Mouse (Mus musculus) lung, embryonic 14.5 days (tissue): ENCODE measurements around the gene Myo1d. TPM values are rescaled to one million over a fixed set of nuclear protein-coding genes. Genes with fewer than 3 reads are reported as not detected.

Source experiments
- ATAC-seq: fragments of 200-750 bp; cut with Nextera tagmentation; 2 replicates; pipeline ENCODE4 v1.8.0; 2017; ENCODE audit warnings: mild to moderate bottlenecking, moderate TSS enrichment, moderate library complexity; ENCODE audit not compliant: insufficient read depth
- DNase-seq: peaks from one replicate; pipeline ENCODE4 v3.0.0-alpha.2; 2015
- H3K27ac ChIP-seq: fragments of 300-500 bp; sonication (generic); 2 replicates; pipeline ENCODE4 v1.5.1; 2014; ENCODE audit warnings: low read depth, mild to moderate bottlenecking, moderate library complexity
- H3K27me3 ChIP-seq: fragments of 300-500 bp; sonication (generic); 2 replicates; pipeline ENCODE4 v1.6.1; 2014; ENCODE audit warnings: low read length, control low read depth; ENCODE audit not compliant: insufficient read depth
- H3K36me3 ChIP-seq: fragments of 300-500 bp; sonication (generic); 2 replicates; pipeline ENCODE4 v1.6.1; 2014; ENCODE audit warnings: control low read depth; ENCODE audit not compliant: insufficient read depth
- H3K4me1 ChIP-seq: fragments of 300-500 bp; sonication (generic); 2 replicates; pipeline ENCODE4 v1.6.1; 2014; ENCODE audit warnings: antibody characterized with exemption, control low read depth; ENCODE audit not compliant: insufficient read depth
- H3K4me2 ChIP-seq: fragments of 300-500 bp; sonication (generic); 2 replicates; pipeline ENCODE4 v1.6.1; 2014; ENCODE audit warnings: mild to moderate bottlenecking
- H3K4me3 ChIP-seq: fragments of 300-500 bp; sonication (generic); 2 replicates; pipeline ENCODE4 v1.5.1; 2014; ENCODE audit warnings: low read depth, low read length
- H3K9ac ChIP-seq: fragments of 300-500 bp; sonication (generic); 2 replicates; pipeline ENCODE4 v1.6.1; 2014
- H3K9me3 ChIP-seq: fragments of 300-500 bp; sonication (generic); 2 replicates; pipeline ENCODE4 v1.6.1; 2016; ENCODE audit warnings: low read depth, low read length, control low read depth
- CTCF ChIP-seq: IDR thresholded peaks from 2 replicates; pipeline ENCODE4 v1.5.1; 2016; ENCODE audit warnings: antibody characterized with exemption, low read depth
- WGBS: fragments of 180-500 bp; shearing (Covaris S2); extraction: QIAGEN DNeasy Blood & Tissue Kit; methylation state at CpG from one replicate; pipeline ENCODE4 v1.1.7; 2014; 5-methylcytosine and 5-hydroxymethylcytosine counted together
- polyA plus RNA-seq: library from polyadenylated mRNA; unstranded; fragments of >200 nt; fragmentation: Nextera tagmentation; extraction: Ambion mirVana; gene quantifications from 2 replicates; pipeline ENCODE4 v1.2.1, GENCODE M21; 2014

Myo1d gene
- polyA plus RNA-seq, 1 experiment from 2014 or later: 16.1 TPM

DNA sequence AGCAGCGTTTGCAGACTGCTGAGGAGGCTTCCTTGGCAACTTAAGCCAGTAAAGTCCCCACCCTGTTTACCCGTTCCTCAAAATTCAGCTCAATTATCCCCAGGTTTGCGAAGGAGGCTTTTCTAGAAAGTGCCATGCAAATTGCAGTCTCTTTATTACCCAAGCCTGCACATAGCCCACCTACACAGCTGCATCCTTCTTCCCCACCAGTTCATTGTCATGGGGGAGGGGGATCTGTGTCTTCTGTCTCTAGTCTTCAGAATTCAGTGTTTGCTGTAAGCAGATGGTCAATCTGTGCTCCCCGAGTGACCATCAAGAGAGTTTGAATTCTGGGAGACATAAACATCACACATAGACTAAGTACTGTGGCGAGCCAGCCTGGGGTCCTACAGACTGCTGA, 31.3 kb upstream of the Myo1d start:
- Histone ChIP-seq H3K4me2 (peak overlapping the region; percentile 80), H3K9me3 (no peaks in the 10 kb centered on the region), H3K4me3 (peak overlapping the region; percentile 61), H3K9ac (peak overlapping the region; percentile 88), H3K27ac (peak overlapping the region; percentile 95; the same call in 1 of the 2 replicates), H3K36me3 (peaks cover 41% of the 10 kb centered on the region), H3K4me1 (peaks cover 11% of the 10 kb centered on the region), H3K27me3 (no peaks in the 10 kb centered on the region)
- no peak for TF ChIP-seq CTCF
- DNase-seq (peak; percentile 19), ATAC-seq (no peak)
- 13% methylated on average over 5 of the region's 5 CpGs for WGBS

DNA sequence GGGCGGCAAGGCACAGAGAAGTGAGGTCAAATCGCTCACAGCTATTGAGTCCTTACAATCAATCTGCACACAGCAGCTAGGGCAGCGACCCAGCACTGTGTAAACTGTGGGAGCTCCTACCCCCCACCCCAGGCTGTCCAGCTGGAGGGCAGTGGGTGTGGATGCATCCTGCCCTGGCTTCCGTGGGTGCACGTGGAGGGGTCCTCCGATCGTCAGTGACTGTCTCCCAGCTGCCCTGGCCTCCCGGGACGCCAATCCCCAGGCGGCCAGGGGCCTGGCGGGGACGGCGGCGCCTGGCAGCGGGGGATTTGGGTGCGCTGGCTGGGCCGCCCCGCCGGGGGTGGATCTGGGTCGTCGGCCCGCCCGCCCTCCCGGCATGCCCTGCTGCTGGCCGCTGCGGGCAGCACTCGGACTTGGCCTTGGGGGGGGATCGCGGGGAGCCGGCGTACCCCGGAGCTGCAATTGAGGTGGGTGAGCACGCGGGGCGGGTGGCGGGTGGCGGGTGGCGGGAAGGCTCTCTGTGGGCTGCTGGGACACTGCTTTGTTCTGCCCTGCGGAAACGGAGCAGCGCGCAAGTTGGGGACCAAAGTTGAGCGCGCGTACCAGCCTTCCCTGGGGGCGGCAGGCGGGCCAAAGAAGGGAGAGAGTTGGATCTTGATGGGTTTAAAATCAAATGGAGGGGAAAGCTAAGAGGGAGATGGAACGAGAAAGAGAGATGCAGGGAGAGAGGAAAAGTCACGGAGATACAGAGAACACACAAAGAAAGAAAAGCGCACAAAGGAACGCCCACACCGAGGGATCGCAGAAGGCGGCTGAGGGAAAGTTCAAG, 30.4 kb upstream of the Myo1d start, which contains the start of gene Tmem98:
Gene Tmem98, plus strand, starts transcription at position 183 of the 829 bp plus-strand sequence.
- DNase-seq (peak; percentile 80), ATAC-seq (peak; percentile 90)
- no peak for TF ChIP-seq CTCF
- H3K36me3 ChIP-seq: peaks cover 31% of the 10 kb centered on the region
- H3K4me1 ChIP-seq: peaks cover 11% of the 10 kb centered on the region
- no peaks in the 10 kb centered on the region for H3K27me3 ChIP-seq
- peak within 1 kb of the TSS; percentile 61 for H3K4me3 ChIP-seq
- peak within 1 kb of the TSS; percentile 88 for H3K9ac ChIP-seq
- H3K9me3 ChIP-seq: no peaks in the 10 kb centered on the region
- peak within 1 kb of the TSS; percentile 95 for H3K27ac ChIP-seq
- H3K4me2 ChIP-seq: peak within 1 kb of the TSS; percentile 80
- 1% methylated on average over 49 of the region's 54 CpGs for WGBS

DNA sequence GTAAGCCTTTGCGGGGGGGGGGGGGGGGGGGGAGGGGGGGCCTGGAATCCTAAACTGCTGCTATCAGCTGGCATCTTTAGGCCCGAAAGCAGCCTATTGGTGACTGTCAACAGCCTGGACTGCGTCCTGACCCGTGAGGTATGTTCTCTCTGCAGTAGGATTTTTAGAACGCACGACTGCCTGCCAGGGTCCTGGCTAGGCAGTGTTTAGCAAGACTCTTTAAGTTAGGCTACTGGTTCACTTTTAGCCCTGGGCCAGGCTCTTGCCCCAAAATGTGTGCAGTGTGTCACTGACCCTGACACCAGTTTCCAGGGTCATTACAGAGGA, 29.8 kb upstream of the Myo1d start:
- TF ChIP-seq CTCF: no peak
- Histone ChIP-seq H3K4me1 (peaks cover 11% of the 10 kb centered on the region), H3K9ac (peak overlapping the region; percentile 88), H3K4me2 (peak overlapping the region; percentile 80), H3K27me3 (no peaks in the 10 kb centered on the region), H3K36me3 (peaks cover 25% of the 10 kb centered on the region), H3K27ac (peak overlapping the region; percentile 95), H3K4me3 (peak overlapping the region; percentile 61), H3K9me3 (no peaks in the 10 kb centered on the region)
- DNase-seq: peak; percentile 58
- WGBS: 15% methylated on average over 6 of the region's 6 CpGs
- peak; percentile 48 for ATAC-seq

GRCm38 (mm10) chr11:80808551-80809070, 28.8 kb upstream of the Myo1d start:
- no peak for ATAC-seq

GRCm38 (mm10) chr11:80802706-80803105, 22.9 kb upstream of the Myo1d start:
- peak overlapping the region; percentile 36; the same call in 1 of the 2 replicates for H3K27ac ChIP-seq

More at GRCm38 (mm10) chr11:80808551-80809070, 28.8 kb upstream of the Myo1d start:
- DNase-seq: peak; percentile 52
- no peak overlapping the region for H3K27ac ChIP-seq
- H3K36me3 ChIP-seq: peaks cover 15% of the 10 kb centered on the region
- 37% methylated on average over 6 of the region's 6 CpGs for WGBS
- TF ChIP-seq CTCF: no peak
- no peaks in the 10 kb centered on the region for H3K9me3 ChIP-seq
- H3K4me1 ChIP-seq: peaks cover 11% of the 10 kb centered on the region
- H3K9ac ChIP-seq: no peak overlapping the region
- no peak overlapping the region for H3K4me2 ChIP-seq
- no peaks in the 10 kb centered on the region for H3K27me3 ChIP-seq
- H3K4me3 ChIP-seq: no peak overlapping the region

GRCm38 (mm10) chr11:80799979-80800378, 20.2 kb upstream of the Myo1d start:
- Histone ChIP-seq H3K9ac (no peak overlapping the region), H3K27ac (no peak overlapping the region), H3K36me3 (no peaks in the 10 kb centered on the region), H3K9me3 (no peaks in the 10 kb centered on the region), H3K27me3 (no peaks in the 10 kb centered on the region), H3K4me1 (no peaks in the 10 kb centered on the region), H3K4me3 (no peak overlapping the region), H3K4me2 (no peak overlapping the region)
- peak; percentile 53 for TF ChIP-seq CTCF
- WGBS: 36% methylated on average over 3 of the region's 3 CpGs
- DNase-seq: peak; percentile 20
- ATAC-seq: no peak

More at GRCm38 (mm10) chr11:80802706-80803105, 22.9 kb upstream of the Myo1d start:
- WGBS: 20% methylated on average over 3 of the region's 3 CpGs
- H3K36me3 ChIP-seq: no peaks in the 10 kb centered on the region
- no peak for TF ChIP-seq CTCF
- H3K27me3 ChIP-seq: no peaks in the 10 kb centered on the region
- H3K4me1 ChIP-seq: no peaks in the 10 kb centered on the region
- DNase-seq (peak; percentile 21), ATAC-seq (no peak; the same call in 1 of the 2 replicates)
- no peak overlapping the region for H3K9ac ChIP-seq
- H3K9me3 ChIP-seq: no peaks in the 10 kb centered on the region
- no peak overlapping the region for H3K4me3 ChIP-seq
- H3K4me2 ChIP-seq: no peak overlapping the region

GRCm38 (mm10) chr11:80795431-80795830, 15.6 kb upstream of the Myo1d start:
- H3K4me3 ChIP-seq: no peak overlapping the region
- TF ChIP-seq CTCF: no peak
- no peaks in the 10 kb centered on the region for H3K27me3 ChIP-seq
- no peak for ATAC-seq
- peak; percentile 76 for DNase-seq
- no peak overlapping the region for H3K4me2 ChIP-seq
- no peak overlapping the region for H3K27ac ChIP-seq
- 37% methylated on average over 8 of the region's 8 CpGs for WGBS
- H3K9me3 ChIP-seq: no peaks in the 10 kb centered on the region
- no peak overlapping the region for H3K9ac ChIP-seq
- H3K36me3 ChIP-seq: no peaks in the 10 kb centered on the region
- no peaks in the 10 kb centered on the region for H3K4me1 ChIP-seq
